25 mouse cellular contexts compared by ENCODE assay signal in genomic region chr7:101028991-101029390, GRCm38 (mm10). TPM values are rescaled to one million over a fixed set of nuclear protein-coding genes. Genes with fewer than 3 reads are reported as not detected.
DNase-seq lines count a peak whose midpoint lies in the region; ATAC-seq and TF ChIP-seq lines count a peak whose summit lies in the region.
"Had no signal": no experiment of that assay in that cellular context is flagged by ENCODE, and none has a peak within 500 bp of the region (broad histone marks: within the 10 kb centered on the region; RNA-seq: fewer than 3 reads in every experiment).

No protein-coding gene starts in this region.

- DNase-seq in heart, embryonic 10.5 days (ENCODE audit: low spot score) = peak; percentile 68
- DNase-seq in heart, adult 9 months (ENCODE audit: low spot score in 2 of 2) = no peak
- DNase-seq in lung, postnatal 0 days (ENCODE audit: low spot score) = no peak
- DNase-seq in lung, postnatal 25 days (ENCODE audit: low spot score) = no peak
- no peak for DNase-seq in liver, postnatal 0 days
- no peak for DNase-seq in kidney, adult 11 months
- no peak for DNase-seq in retina, postnatal 1 day
- DNase-seq: adrenal gland, postnatal 10 days; cerebellum, adult 2 months; gastrocnemius, postnatal 36 days; kidney, postnatal 14 days; right cerebral cortex, postnatal 25 days; spleen, adult 18-20 months; thymus, postnatal 25 days had no signal

- no peak overlapping the region for H3K9ac ChIP-seq in lung, postnatal 0 days (replicated peaks; ENCODE audit: low read depth)
- H3K9ac ChIP-seq in liver, postnatal 0 days (replicated peaks) = no peak overlapping the region
- H3K9ac ChIP-seq: limb, embryonic 12.5 days; liver, embryonic 14.5 days; midbrain, embryonic 15.5 days; neural tube, embryonic 15.5 days had no signal

- no peaks in the 10 kb centered on the region for H3K9me3 ChIP-seq in heart, embryonic 10.5 days
- H3K9me3 ChIP-seq in lung, postnatal 0 days (ENCODE audit: low read length) = no peaks in the 10 kb centered on the region
- H3K9me3 ChIP-seq in liver, postnatal 0 days (ENCODE audit: low read length) = no peaks in the 10 kb centered on the region
- H3K9me3 ChIP-seq: limb, embryonic 12.5 days; midbrain, embryonic 15.5 days; neural tube, embryonic 15.5 days had no signal

- TF ChIP-seq CTCF in lung, postnatal 0 days (IDR thresholded peaks at IDR 0.05) = no peak
- TF ChIP-seq CTCF in liver, postnatal 0 days (IDR thresholded peaks at IDR 0.05; ENCODE audit: low read depth) = no peak

- WGBS in heart, embryonic 10.5 days = 87% methylated on average over 9 of the region's 9 CpGs
- WGBS in lung, postnatal 0 days = 60% methylated on average over 9 of the region's 9 CpGs
- WGBS in liver, postnatal 0 days (ENCODE audit: insufficient replicate concordance) = 77% methylated on average over 9 of the region's 9 CpGs

- H3K4me1 ChIP-seq in heart, embryonic 10.5 days = no peaks in the 10 kb centered on the region
- peaks cover 6% of the 10 kb centered on the region; the same call in 1 of the 2 replicates for H3K4me1 ChIP-seq in lung, postnatal 0 days (ENCODE audit: insufficient read depth, low read depth, low read length)
- peaks cover 25% of the 10 kb centered on the region for H3K4me1 ChIP-seq in liver, postnatal 0 days (ENCODE audit: insufficient read depth)
- H3K4me1 ChIP-seq: limb, embryonic 12.5 days; midbrain, embryonic 15.5 days; neural tube, embryonic 15.5 days had no signal

- no peak for TF ChIP-seq EP300 in lung, postnatal 0 days (IDR thresholded peaks at IDR 0.05)
- TF ChIP-seq EP300 in liver, postnatal 0 days (IDR thresholded peaks at IDR 0.05; ENCODE audit: low read depth) = no peak

- no peak overlapping the region for H3K27ac ChIP-seq in heart, embryonic 10.5 days
- H3K27ac ChIP-seq in lung, postnatal 0 days (ENCODE audit: low read length) = peak overlapping the region; percentile 54; the same call in 1 of the 2 replicates
- peak overlapping the region; percentile 75 for H3K27ac ChIP-seq in liver, postnatal 0 days (ENCODE audit: low read depth)
- H3K27ac ChIP-seq: left cerebral cortex, adult 2 months; limb, embryonic 12.5 days; liver, embryonic 14.5 days; midbrain, embryonic 15.5 days; neural tube, embryonic 15.5 days had no signal

- no peak for ATAC-seq in lung, postnatal 0 days
- no peak for ATAC-seq in liver, postnatal 0 days
- ATAC-seq: forebrain, embryonic 16.5 days; hindbrain, embryonic 16.5 days; midbrain, embryonic 15.5 days; Patski had no signal

- no peak overlapping the region for H3K4me2 ChIP-seq in lung, postnatal 0 days (replicated peaks; ENCODE audit: low read depth, low read length)
- no peak overlapping the region; the same call in 1 of the 2 replicates for H3K4me2 ChIP-seq in liver, postnatal 0 days (ENCODE audit: low read depth, low read length)
- H3K4me2 ChIP-seq: limb, embryonic 12.5 days; midbrain, embryonic 15.5 days; neural tube, embryonic 15.5 days had no signal

- H3K36me3 ChIP-seq in heart, embryonic 10.5 days = no peaks in the 10 kb centered on the region
- no peaks in the 10 kb centered on the region for H3K36me3 ChIP-seq in lung, postnatal 0 days (ENCODE audit: insufficient read depth, low read length)
- no peaks in the 10 kb centered on the region for H3K36me3 ChIP-seq in liver, postnatal 0 days (replicated peaks; ENCODE audit: insufficient read depth, low read length)
- H3K36me3 ChIP-seq: limb, embryonic 12.5 days; midbrain, embryonic 15.5 days; neural tube, embryonic 15.5 days had no signal

- H3K4me3 ChIP-seq in heart, embryonic 10.5 days = no peak overlapping the region
- H3K4me3 ChIP-seq in lung, postnatal 0 days (ENCODE audit: low read depth, low read length) = no peak overlapping the region
- H3K4me3 ChIP-seq in liver, postnatal 0 days (ENCODE audit: low read depth, low read length) = no peak overlapping the region
- H3K4me3 ChIP-seq: erythroblast, embryonic 14.5 days; gastrocnemius, adult 2 months; heart, adult 2 months; left cerebral cortex, adult 2 months; limb, embryonic 12.5 days; midbrain, embryonic 15.5 days; neural tube, embryonic 15.5 days had no signal

- 0 out of 2 replicates have a peak, but pooled peaks cover 4% of the 10 kb centered on the region for H3K27me3 ChIP-seq in heart, embryonic 10.5 days (ENCODE audit: insufficient read depth, poor library complexity, severe bottlenecking)
- no peaks in the 10 kb centered on the region for H3K27me3 ChIP-seq in lung, postnatal 0 days (replicated peaks; ENCODE audit: insufficient read depth, low read length)
- no peaks in the 10 kb centered on the region for H3K27me3 ChIP-seq in liver, postnatal 0 days (ENCODE audit: insufficient read depth, low read length)
- H3K27me3 ChIP-seq: midbrain, embryonic 15.5 days; neural tube, embryonic 15.5 days; Patski had no signal

RNA-seq across cellular contexts. Expression of gene P2ry2, which starts 16.3 kb away (rescaled TPM):
- 1.0 and 1.1 TPM in 2 replicates for polyA plus RNA-seq in heart, embryonic 10.5 days (2016; fragmentation: Nextera tagmentation; extraction: Ambion mirVana)
- 11.5 and 11.6 TPM in 2 replicates for polyA plus RNA-seq in lung, postnatal 0 days (2015; fragmentation: Nextera tagmentation; extraction: Ambion mirVana)
- 3.8 and 4.2 TPM in 2 replicates for polyA plus RNA-seq in liver, postnatal 0 days (2015; fragmentation: Nextera tagmentation; extraction: Ambion mirVana)
- polyA plus RNA-seq: forebrain, embryonic 16.5 days had no signal

RNA-seq across cellular contexts. Expression of gene P2ry6, which starts 54.5 kb away (rescaled TPM):
- 0.97 and 1.2 TPM in 2 replicates for polyA plus RNA-seq in heart, embryonic 10.5 days (2016; fragmentation: Nextera tagmentation; extraction: Ambion mirVana)
- polyA plus RNA-seq in lung, postnatal 0 days (2015; fragmentation: Nextera tagmentation; extraction: Ambion mirVana) = 9.9 and 11.2 TPM in 2 replicates
- polyA plus RNA-seq in liver, postnatal 0 days (2015; fragmentation: Nextera tagmentation; extraction: Ambion mirVana) = 5.3 and 6.0 TPM in 2 replicates
